Mouse (Mus musculus) megakaryocyte progenitor cell, adult 5-6 weeks (primary cell): ENCODE data around the gene Gm20388. TPM values are rescaled to one million over a fixed set of nuclear protein-coding genes. Genes with fewer than 3 reads are reported as not detected.
"Not testable (repeated sequence)": the region's sequence is repeated elsewhere in the genome, so short reads cannot be mapped to it uniquely, and the experiment has no call there.

Experiments used
- ATAC-seq: replicated peaks from 2 replicates; pipeline ENCODE4 v1.8.0; 2016; ENCODE audit warnings: mild to moderate bottlenecking, moderate TSS enrichment, inconsistent platforms; ENCODE audit not compliant: poor library complexity
- total RNA-seq, 2 experiments: library from RNA; stranded (forward) in 1 of 2; stranded (reverse) in 1 of 2; fragments of 157-497, 149-512 nt in 1 of 2; fragments of 200-1000 nt in 1 of 2; gene quantifications; 2 replicates each; pipeline versions ENCODE4 v1.2.3 to v1.2.4; 2015 to 2017

Gene Gm20388
- total RNA-seq, 2 experiments from 2014 or later, result 18.6 TPM; not detected in 1

DNA sequence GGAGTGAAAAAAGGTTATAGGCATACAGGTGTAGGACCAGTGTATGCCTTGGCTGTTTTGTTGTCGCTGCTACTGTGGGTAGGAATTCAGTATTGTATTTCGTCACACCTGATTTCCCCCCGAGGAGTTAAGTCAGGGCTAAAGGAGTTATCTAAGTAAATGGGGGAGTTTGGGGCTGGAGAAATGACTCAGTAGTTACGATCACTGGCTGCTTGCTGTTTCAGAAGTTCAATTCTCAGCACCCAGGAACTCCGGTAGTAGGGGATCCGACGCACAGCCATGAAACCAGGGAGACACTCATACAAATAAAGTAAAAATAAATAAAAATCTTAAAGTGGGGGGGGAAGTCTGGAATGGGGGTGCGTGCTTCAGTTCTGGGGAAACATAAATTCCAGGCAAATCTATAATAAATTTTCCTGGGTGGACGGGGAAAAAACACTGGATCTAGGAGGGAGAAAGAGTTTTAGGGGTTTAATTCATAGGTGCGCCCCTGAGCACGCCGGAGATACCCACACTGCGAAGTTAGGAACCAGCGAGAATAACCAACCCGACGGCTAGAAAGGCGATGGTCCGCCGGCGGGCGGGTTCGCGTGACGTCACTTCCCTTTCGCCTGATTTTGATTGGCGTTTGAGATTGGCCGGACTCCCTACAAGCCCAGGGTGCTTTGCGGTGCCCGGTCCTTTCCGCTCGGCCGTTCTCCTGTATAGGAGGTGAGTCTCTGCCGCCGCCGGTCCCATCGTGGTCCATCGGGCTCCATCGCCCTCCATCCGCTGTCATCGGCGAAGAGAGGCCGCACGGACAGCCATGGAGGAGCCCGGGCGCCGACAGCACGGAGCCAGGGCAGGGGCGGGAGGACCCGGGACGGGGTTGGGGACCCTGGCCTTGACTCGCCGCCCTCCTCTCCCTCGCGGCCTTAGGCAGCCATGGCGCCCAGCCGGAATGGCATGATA lies 3191.4 kb downstream of the Gm20388 start, which contains the start of gene Rpl13:
TSS of gene Rpl13 (plus strand) at position 616 of the 951 bp plus-strand sequence.
- ATAC-seq, result peak; percentile 83

DNA sequence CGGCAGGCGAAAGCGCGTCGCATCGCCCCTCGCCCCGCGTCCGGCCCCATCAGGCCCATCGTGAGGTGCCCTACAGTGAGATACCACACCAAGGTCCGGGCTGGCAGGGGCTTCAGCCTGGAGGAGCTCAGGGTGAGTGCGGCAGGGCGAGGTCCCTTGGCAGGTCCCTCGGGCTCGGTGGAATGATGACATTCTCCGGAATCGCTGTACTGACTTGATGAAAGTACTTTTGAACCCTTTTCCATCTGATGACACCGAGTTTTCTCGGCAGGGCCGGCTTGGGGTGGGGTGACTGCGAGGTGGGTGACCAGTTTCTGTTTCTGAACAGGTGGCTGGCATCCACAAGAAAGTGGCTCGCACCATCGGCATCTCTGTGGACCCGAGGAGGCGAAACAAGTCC lies 3192.2 kb downstream of the Gm20388 start:
- ATAC-seq, result not testable (repeated sequence)

GRCm38 (mm10) chr8:123103285-123103684 lies 3192.6 kb downstream of the Gm20388 start:
- no peak for ATAC-seq

GRCm38 (mm10) chr8:123104046-123104767 lies 3193.6 kb downstream of the Gm20388 start:
- no peak for ATAC-seq

DNA sequence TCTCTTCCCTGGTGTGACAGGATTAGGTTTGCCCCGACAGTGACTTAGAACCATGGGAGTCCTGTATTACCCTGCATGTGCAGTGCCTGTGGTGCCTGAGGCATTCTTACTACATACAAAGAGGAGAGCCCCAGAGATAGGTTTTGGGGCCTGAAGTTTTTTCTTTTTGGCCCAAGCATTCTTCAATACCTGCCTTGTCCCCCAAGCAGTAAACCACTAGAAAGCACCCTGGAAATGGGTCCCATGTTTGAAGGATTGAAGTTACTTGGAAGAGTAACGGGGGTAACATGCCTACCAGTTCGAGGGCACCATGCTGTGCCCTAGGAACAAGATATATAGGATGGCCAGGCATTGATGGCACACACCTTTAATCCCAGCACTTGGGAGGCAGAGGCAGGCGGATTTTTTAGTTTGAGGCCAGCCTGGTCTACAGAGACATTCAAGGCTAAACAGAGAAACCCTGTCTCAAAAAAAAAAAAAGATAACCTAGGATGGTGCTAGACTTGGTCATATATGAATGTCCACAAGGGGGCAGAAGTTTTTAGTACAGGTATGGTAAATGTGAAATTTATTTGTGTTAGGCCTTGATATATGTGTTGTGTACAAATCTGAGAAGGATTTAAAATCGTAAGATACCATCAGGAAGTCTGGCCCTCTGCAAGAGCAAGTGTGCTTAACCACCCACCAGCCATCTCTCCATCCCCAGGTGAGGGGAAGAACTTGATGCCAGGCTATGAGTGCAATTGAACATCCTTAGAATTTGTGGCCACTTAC lies 3195.1 kb downstream of the Gm20388 start:
- peak; percentile 19; the same call in 1 of the 2 replicates for ATAC-seq

GRCm38 (mm10) chr8:123106531-123106930 lies 3195.9 kb downstream of the Gm20388 start:
- no peak for ATAC-seq

DNA sequence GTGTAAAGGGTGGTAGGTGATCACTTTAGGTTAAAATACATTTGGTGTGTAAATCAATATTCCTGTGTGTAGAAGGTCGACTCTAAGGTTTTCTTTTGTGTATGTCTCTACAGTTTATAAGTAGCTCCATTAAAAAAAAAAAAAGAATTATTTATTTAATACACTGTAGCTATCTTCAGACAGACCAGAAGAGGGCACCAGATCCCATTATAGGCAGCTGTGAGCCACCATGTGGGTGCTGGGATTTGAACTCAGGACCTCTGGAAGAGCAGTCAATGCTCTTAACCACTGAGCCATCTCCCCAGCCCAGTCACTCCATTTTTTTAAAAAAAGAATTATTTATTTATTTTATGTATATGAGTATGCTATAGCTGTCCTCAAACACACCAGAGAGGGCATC lies 3197.4 kb downstream of the Gm20388 start:
- no peak for ATAC-seq

DNA sequence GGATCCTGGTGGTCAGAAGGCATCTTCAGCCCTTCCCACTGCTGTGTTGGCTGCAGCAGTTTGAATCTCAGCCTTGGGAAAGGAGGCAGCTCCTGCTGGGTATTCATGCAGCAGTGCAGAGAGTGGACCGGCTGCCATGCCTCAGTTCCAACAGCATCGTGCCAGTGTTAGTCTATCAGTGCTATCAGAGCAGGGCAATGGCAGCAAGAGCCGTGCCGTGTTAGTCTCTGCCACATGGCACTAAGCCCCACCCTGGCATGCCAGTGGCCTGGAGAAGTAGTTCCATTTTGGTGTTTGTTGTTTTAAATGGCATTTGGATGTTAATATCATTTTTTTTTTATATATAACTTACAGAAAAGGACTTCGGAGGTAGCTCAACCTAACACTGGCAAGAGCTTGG lies 3198.3 kb downstream of the Gm20388 start:
- no peak for ATAC-seq

- ATAC-seq, result peak; percentile 79
Measured at GRCm38 (mm10) chr8:123110649-123111048, 3200.0 kb downstream of the Gm20388 start.

DNA sequence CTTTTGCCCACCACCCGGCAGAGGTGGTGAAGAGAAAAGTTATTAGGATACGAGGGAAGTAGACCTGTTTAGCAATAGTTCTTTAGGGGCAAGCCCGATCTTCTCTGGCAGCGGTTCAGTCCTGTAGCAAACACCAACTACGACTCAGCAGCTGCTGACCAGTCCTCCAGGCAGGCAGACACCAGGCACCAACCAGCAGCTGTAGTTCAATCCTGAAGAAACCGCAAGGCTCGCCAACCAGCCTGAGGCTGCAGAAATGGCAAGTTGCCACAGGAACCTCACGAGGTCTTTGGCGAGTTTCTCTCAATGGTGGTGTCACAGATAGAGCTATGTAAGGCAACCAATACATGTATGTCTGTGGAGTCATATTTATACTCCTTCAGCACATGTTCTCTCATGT lies 3202.3 kb downstream of the Gm20388 start:
- no peak for ATAC-seq

DNA sequence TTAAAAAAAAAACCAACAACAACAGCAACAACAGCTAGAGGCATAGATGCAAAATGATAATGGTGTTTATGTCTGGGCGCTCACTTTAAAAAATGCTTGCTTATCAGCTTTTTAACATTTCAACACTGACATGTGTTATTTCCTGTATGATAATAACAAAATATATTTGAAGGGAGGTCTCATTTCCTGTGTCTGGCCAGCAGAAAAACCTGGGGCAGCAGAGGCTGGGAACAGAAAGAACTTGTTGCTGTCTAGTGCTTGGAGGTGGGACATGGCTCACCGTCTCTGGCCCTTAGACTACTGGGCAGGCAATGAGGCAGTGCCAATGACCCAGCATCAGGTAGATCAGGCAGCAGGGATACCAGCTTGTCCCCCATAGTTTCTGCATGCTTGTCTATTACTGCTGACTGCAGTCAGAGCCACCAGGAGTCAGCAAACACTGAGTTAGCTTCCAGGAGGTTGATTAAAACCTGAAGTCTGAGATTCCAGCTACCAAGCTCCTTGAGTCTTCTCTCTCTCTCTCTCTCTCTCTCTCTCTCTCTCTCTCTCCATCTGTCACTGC lies 3203.3 kb downstream of the Gm20388 start:
- ATAC-seq, result peak; percentile 12

DNA sequence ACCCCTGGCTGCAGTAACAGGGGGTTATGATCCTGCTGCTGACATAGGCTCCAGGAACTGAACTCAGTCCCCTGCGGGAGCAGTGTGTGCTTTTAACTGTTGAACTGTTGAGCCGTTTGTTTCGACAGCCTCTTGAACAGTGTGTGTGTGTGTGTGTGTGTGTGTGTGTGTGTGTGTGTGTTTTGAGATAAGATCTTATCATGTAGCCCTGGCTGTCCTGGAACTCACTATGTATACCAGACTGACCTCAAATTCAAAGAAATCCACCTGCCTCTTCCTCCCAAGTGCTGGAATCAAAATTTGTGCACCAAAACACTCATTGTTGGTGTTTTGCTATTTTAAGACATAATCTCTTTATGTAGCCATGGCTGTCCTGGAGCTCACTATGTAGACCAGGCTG lies 3204.0 kb downstream of the Gm20388 start:
- ATAC-seq, result peak; percentile 5; the same call in 1 of the 2 replicates

DNA sequence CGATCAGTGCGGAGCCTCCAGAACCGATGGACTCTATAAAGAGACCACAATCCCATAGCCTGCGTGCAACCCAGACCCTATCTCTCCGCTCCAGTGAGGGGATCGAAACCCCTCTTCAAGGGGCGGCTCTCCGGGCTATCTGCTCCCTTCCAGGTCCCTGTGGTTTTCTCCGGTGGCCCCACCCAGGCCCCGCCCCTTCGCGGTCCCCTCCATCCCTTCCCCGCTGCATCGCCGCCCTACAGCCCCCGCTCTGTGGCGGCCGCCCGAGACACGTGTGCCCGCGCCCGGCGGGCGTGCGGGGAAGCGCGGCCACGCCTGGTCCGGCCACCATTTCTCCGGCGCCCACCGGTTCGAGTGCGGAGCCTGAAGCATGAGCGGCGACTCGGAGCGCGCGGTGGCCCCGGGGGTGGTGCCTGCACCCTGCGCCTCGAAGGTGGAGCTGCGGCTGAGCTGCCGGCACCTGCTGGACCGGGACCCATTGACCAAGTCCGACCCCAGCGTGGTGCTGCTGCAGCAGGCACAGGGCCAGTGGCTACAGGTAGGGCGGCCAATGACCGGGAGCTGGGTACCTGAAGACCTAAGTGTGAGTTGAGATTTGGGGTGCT lies 3206.6 kb downstream of the Gm20388 start, which contains the start of gene Cpne7:
TSS of gene Cpne7 (plus strand) at position 248 of the 605 bp plus-strand sequence.
- peak; percentile 16 for ATAC-seq

DNA sequence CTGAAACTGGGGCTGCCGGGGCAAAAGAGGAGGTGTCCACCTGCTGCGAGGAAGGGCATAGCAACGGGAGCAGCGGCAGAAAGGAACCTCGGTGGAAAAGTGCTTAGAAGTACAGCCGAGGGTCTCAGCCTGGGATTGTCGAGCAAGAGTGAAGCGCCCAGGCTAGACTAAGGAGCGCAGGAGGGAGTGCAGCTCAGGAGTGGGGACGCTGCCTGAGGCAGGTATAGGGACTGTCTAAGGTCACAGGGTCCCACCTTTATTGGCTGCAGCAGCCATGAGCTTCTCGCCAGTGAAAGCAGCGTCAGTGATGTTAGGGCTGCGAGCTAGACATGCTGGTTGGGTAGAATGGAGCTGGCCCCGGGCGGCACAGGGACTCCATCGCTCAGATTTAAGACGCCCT lies 3207.1 kb downstream of the Gm20388 start:
- no peak for ATAC-seq

GRCm38 (mm10) chr8:123122059-123122458 lies 3211.4 kb downstream of the Gm20388 start:
- no peak for ATAC-seq

GRCm38 (mm10) chr8:123122670-123123069 lies 3212.0 kb downstream of the Gm20388 start:
- no peak for ATAC-seq

DNA sequence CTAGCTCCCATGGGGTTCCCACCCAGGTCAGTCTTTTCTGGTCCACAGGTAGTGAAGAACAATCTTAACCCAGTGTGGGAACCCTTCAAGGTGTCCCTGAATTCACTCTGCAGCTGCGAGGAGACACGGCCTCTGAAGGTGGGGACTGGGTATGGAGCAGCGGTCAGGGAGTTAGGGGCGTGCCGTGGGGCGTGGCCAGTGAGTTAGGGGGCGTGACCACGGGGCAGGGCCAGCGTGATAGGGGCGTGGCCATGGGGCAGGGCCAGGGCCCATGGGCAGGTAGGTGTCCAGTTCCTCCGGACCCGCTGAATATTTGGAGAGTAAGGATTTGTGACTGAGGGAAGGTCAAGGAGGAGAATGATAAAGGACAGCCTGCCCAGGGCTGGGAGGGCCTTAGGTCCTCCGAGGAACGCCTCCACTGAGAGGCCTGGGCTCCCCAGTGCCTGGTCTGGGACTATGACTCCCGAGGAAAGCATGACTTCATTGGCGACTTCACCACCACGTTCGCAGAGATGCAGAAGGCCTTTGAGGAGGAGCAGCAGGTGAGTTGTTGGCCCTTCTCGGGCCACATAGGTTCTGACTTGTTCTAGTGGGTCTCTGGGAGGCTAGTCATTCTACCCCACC lies 3215.7 kb downstream of the Gm20388 start:
- peak; percentile 83 for ATAC-seq

DNA sequence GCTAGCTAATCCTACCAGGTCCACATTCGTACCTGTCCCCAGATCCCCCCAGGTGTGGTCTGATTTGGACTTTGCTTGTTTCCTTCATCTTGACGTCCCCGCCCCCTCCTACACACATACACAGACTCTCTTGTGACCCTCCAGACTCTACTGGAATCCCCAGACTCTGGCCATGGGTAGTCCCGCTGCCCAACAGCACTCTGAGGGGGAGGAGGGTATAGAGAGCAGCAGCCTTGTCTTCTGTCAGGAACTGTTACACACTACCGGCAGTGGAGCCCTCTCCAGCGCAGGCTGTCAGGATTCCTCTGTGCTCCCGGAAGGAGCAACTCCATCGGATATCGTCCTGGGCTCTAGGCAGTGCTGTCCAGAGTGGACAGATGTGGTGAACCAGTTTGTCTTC lies 3220.4 kb downstream of the Gm20388 start:
- ATAC-seq, result no peak

DNA sequence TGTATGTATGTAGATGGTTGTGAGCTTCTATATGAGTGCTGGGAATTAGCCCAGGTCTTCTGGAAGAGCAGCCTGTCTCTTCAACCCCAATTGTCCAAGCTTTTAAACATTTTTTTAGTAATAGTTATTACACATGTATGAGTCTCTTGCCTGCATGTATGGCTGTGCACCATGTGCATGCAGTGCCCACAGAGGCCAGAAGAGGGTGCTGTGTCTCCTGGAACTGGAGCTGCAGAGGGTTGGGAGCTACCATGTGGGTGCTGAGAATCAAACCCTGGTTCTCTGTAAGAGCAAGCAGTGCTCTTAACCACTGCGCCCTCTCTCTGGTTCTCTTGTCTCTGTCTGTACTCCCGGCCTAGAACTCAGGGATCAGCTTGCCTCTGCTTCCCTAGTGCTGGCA lies 3222.3 kb downstream of the Gm20388 start:
- ATAC-seq, result no peak
